In the genomic region with DNA sequence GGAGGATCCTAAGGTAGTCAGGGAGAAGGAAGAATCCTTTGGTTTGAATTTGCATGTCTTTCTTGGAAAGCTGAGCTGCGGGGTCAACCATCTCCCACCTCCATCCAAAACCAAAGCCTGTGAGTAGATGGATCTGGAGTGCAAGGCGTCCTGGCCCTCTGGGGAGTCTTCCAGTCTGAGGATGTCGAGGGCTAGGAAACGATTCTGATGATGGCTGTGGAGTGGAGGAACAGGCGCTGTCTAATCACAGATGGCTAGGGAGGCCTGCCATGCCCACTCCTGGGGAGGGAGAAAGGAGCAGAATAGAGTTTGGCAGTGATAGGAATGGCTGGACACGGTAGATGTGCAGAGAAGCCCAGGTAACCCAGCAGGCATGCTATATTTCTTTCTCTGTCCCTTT, we compare ENCODE assay signal across 12 mouse cellular contexts.
DNase-seq lines count a peak whose midpoint lies in the region; ATAC-seq lines count a peak whose summit lies in the region.
"Had no signal": no experiment of that assay in that cellular context is flagged by ENCODE, and none has a peak within 500 bp of the region (broad histone marks: within the 10 kb centered on the region; RNA-seq: fewer than 3 reads in every experiment).

No protein-coding gene starts in this region.

- ATAC-seq in midbrain, embryonic 12.5 days (ENCODE audit: low FRiP score, low read depth) = no peak
- ATAC-seq in midbrain, embryonic 16.5 days = no peak
- ATAC-seq in hindbrain, embryonic 15.5 days (ENCODE audit: low FRiP score, low read depth) = no peak
- ATAC-seq: Patski had no signal

- peaks cover 49% of the 10 kb centered on the region for H3K4me1 ChIP-seq in midbrain, embryonic 12.5 days
- peaks cover 40% of the 10 kb centered on the region for H3K4me1 ChIP-seq in midbrain, embryonic 16.5 days (ENCODE audit: control insufficient read depth, insufficient read depth, low read length)
- H3K4me1 ChIP-seq in hindbrain, embryonic 15.5 days (replicated peaks) = peaks cover 48% of the 10 kb centered on the region

- peak overlapping the region; percentile 49 for H3K27ac ChIP-seq in midbrain, embryonic 12.5 days (replicated peaks)
- no peak overlapping the region for H3K27ac ChIP-seq in midbrain, embryonic 16.5 days (ENCODE audit: low read length)
- H3K27ac ChIP-seq in hindbrain, embryonic 15.5 days (replicated peaks) = peak overlapping the region; percentile 49; the same call in 1 of the 2 replicates

- no peak overlapping the region for H3K4me3 ChIP-seq in midbrain, embryonic 12.5 days
- no peak overlapping the region for H3K4me3 ChIP-seq in midbrain, embryonic 16.5 days (ENCODE audit: low read depth, low read length)
- no peak overlapping the region for H3K4me3 ChIP-seq in hindbrain, embryonic 15.5 days

- H3K4me2 ChIP-seq in midbrain, embryonic 12.5 days (replicated peaks) = no peak overlapping the region
- H3K4me2 ChIP-seq in midbrain, embryonic 16.5 days (ENCODE audit: low read length) = no peak overlapping the region
- no peak overlapping the region for H3K4me2 ChIP-seq in hindbrain, embryonic 15.5 days

- peak; percentile 77 to 84 for DNase-seq in cerebellum, postnatal 14 days
- DNase-seq in ovary, adult 18-20 months (ENCODE audit: low spot score) = no peak
- DNase-seq in kidney, adult 9 months = no peak
- DNase-seq in kidney, postnatal 14 days = no peak
- DNase-seq: heart, adult 18-20 months; kidney, adult 18-20 months; retina, postnatal 1 day; spleen, adult 18-20 months had no signal

- 0 out of 2 replicates have a peak, but pooled peaks cover 10% of the 10 kb centered on the region for H3K36me3 ChIP-seq in midbrain, embryonic 12.5 days
- peaks cover 5% of the 10 kb centered on the region; the same call in 1 of the 2 replicates for H3K36me3 ChIP-seq in midbrain, embryonic 16.5 days (ENCODE audit: control insufficient read depth, insufficient read depth, low read length)
- H3K36me3 ChIP-seq in hindbrain, embryonic 15.5 days = no peaks in the 10 kb centered on the region

- H3K9me3 ChIP-seq in midbrain, embryonic 12.5 days = no peaks in the 10 kb centered on the region; the same call in 1 of the 2 replicates
- H3K9me3 ChIP-seq in midbrain, embryonic 16.5 days (replicated peaks; ENCODE audit: control insufficient read depth, low read length, poor library complexity, severe bottlenecking) = no peaks in the 10 kb centered on the region
- no peaks in the 10 kb centered on the region for H3K9me3 ChIP-seq in hindbrain, embryonic 15.5 days

- H3K27me3 ChIP-seq in midbrain, embryonic 12.5 days = no peaks in the 10 kb centered on the region
- no peaks in the 10 kb centered on the region for H3K27me3 ChIP-seq in midbrain, embryonic 16.5 days (ENCODE audit: control insufficient read depth, insufficient read depth, low read depth, low read length)
- H3K27me3 ChIP-seq in hindbrain, embryonic 15.5 days = no peaks in the 10 kb centered on the region
- H3K27me3 ChIP-seq: Patski had no signal

- no peak overlapping the region for H3K9ac ChIP-seq in midbrain, embryonic 12.5 days (replicated peaks)
- no peak overlapping the region for H3K9ac ChIP-seq in midbrain, embryonic 16.5 days (ENCODE audit: low read depth, low read length)
- H3K9ac ChIP-seq in hindbrain, embryonic 15.5 days = no peak overlapping the region

- WGBS in midbrain, embryonic 12.5 days = 70% methylated on average over 6 of the region's 6 CpGs
- 67% methylated on average over 6 of the region's 6 CpGs for WGBS in midbrain, embryonic 16.5 days
- WGBS in hindbrain, embryonic 15.5 days = 46% methylated on average over 6 of the region's 6 CpGs

Comparison
In these comparisons a context has a peak if more than half of its experiments do, and no peak if none do; other contexts are left out.
1. DNase-seq: peak in cerebellum, postnatal 14 days (2 of 2); none in ovary, adult 18-20 months (single experiment), kidney, adult 9 months (single experiment) and kidney, postnatal 14 days (single experiment).